Mouse (Mus musculus): Measurements from ENCODE around the gene Hspa2. TPM values are rescaled to one million over a fixed set of nuclear protein-coding genes. Genes with fewer than 3 reads are reported as not detected.

Hspa2 gene
- polyA plus RNA-seq, 2 experiments = 1.3 to 1.9 TPM

GRCm38 (mm10) chr12:76448127-76448526 is 44.2 kb downstream of the Hspa2 start:
- H3K4me2 ChIP-seq (ENCODE audit: low read depth) = no peak overlapping the region
- ATAC-seq (ENCODE audit: insufficient read depth) (no peak), DNase-seq (ENCODE audit: low read depth in 3 of 3, low spot score in 3 of 3) (no peak)
- TF ChIP-seq EP300 (IDR thresholded peaks at IDR 0.05; ENCODE audit: low read depth) = no peak
- TF ChIP-seq CTCF (IDR thresholded peaks at IDR 0.05; ENCODE audit: low read depth) = no peak
- H3K9me3 ChIP-seq (ENCODE audit: control insufficient read depth, low read length) = no peaks in the 10 kb centered on the region
- no peaks in the 10 kb centered on the region for H3K36me3 ChIP-seq (replicated peaks; ENCODE audit: control insufficient read depth, insufficient read depth, low read depth)
- no peak overlapping the region for H3K9ac ChIP-seq (replicated peaks)
- WGBS (ENCODE audit: insufficient replicate concordance) = 67% methylated on average over 6 of the region's 6 CpGs
- H3K4me3 ChIP-seq (ENCODE audit: insufficient read depth in 1 of 2, low read depth in 2 of 2, low read length in 2 of 2) = no peak overlapping the region
- H3K27me3 ChIP-seq (ENCODE audit: control insufficient read depth, insufficient read depth, low read length) = no peaks in the 10 kb centered on the region
- 0 out of 4 replicates have a peak, but pooled peaks cover 0 to 4% of the 10 kb centered on the region in 2 experiments for H3K4me1 ChIP-seq (replicated peaks; ENCODE audit: control insufficient read depth in 2 of 2, insufficient read depth in 2 of 2, low read length in 1 of 2)
- H3K27ac ChIP-seq = no peak overlapping the region

GRCm38 (mm10) chr12:76452203-76452602 is 48.2 kb downstream of the Hspa2 start:
- H3K27me3 ChIP-seq (ENCODE audit: control insufficient read depth, insufficient read depth, low read length) = no peaks in the 10 kb centered on the region
- H3K4me1 ChIP-seq (replicated peaks; ENCODE audit: control insufficient read depth in 2 of 2, insufficient read depth in 2 of 2, low read length in 1 of 2) = no peaks in the 10 kb centered on the region
- no peak overlapping the region for H3K4me2 ChIP-seq (ENCODE audit: low read depth)
- no peak overlapping the region for H3K9ac ChIP-seq (replicated peaks)
- no peak overlapping the region for H3K4me3 ChIP-seq (ENCODE audit: insufficient read depth in 1 of 2, low read depth in 2 of 2, low read length in 2 of 2)
- TF ChIP-seq CTCF (IDR thresholded peaks at IDR 0.05; ENCODE audit: low read depth) = no peak
- no peak for TF ChIP-seq EP300 (IDR thresholded peaks at IDR 0.05; ENCODE audit: low read depth)
- ATAC-seq (ENCODE audit: insufficient read depth) (no peak), DNase-seq (ENCODE audit: low read depth in 3 of 3, low spot score in 3 of 3) (no peak)
- H3K9me3 ChIP-seq (ENCODE audit: control insufficient read depth, low read length) = no peaks in the 10 kb centered on the region
- 39% methylated on average over 2 of the region's 2 CpGs for WGBS (ENCODE audit: insufficient replicate concordance)
- no peaks in the 10 kb centered on the region for H3K36me3 ChIP-seq (replicated peaks; ENCODE audit: control insufficient read depth, insufficient read depth, low read depth)
- H3K27ac ChIP-seq = no peak overlapping the region

Other genes with a start within 250 kb of the Hspa2 start
- 0.01 TPM in 1 of 2 replicates, not detected in the other for gene Esr2, start 226.9 kb upstream of the Hspa2 start, polyA plus RNA-seq (2012; rRNA removed)
- not detected in 2 replicates for gene Esr2, start 226.9 kb upstream of the Hspa2 start, polyA plus RNA-seq (2014; fragmentation: Nextera tagmentation; extraction: Ambion mirVana)
- gene Tex21, start 157.4 kb upstream of the Hspa2 start, polyA plus RNA-seq (2012; rRNA removed) = 0.04 TPM in 1 of 2 replicates, not detected in the other
- 0.14 TPM in 1 of 2 replicates, not detected in the other for gene Tex21, start 157.4 kb upstream of the Hspa2 start, polyA plus RNA-seq (2014; fragmentation: Nextera tagmentation; extraction: Ambion mirVana)
- 37.5 and 58.5 TPM in 2 replicates for gene Mthfd1, start 148.9 kb upstream of the Hspa2 start, polyA plus RNA-seq (2012; rRNA removed)
- gene Mthfd1, start 148.9 kb upstream of the Hspa2 start, polyA plus RNA-seq (2014; fragmentation: Nextera tagmentation; extraction: Ambion mirVana) = 83.5 and 92.8 TPM in 2 replicates
- gene Akap5, start 79.3 kb upstream of the Hspa2 start, polyA plus RNA-seq (2012; rRNA removed) = 0.21 and 0.32 TPM in 2 replicates
- gene Akap5, start 79.3 kb upstream of the Hspa2 start, polyA plus RNA-seq (2014; fragmentation: Nextera tagmentation; extraction: Ambion mirVana) = 0.14 and 0.25 TPM in 2 replicates
- 5.1 and 5.6 TPM in 2 replicates for gene Zbtb25, start 34.6 kb upstream of the Hspa2 start, polyA plus RNA-seq (2012; rRNA removed)
- gene Zbtb25, start 34.6 kb upstream of the Hspa2 start, polyA plus RNA-seq (2014; fragmentation: Nextera tagmentation; extraction: Ambion mirVana) = 7.2 and 7.8 TPM in 2 replicates
- 1.5 and 2.6 TPM in 2 replicates for gene Zbtb1, start 33.9 kb upstream of the Hspa2 start, polyA plus RNA-seq (2012; rRNA removed)
- gene Zbtb1, start 33.9 kb upstream of the Hspa2 start, polyA plus RNA-seq (2014; fragmentation: Nextera tagmentation; extraction: Ambion mirVana) = 3.5 and 4.4 TPM in 2 replicates
- gene Ppp1r36, start 13.4 kb downstream of the Hspa2 start, polyA plus RNA-seq (2012; rRNA removed) = 0.03 and 0.04 TPM in 2 replicates
- gene Ppp1r36, start 13.4 kb downstream of the Hspa2 start, polyA plus RNA-seq (2014; fragmentation: Nextera tagmentation; extraction: Ambion mirVana) = 0.09 TPM in 1 of 2 replicates, not detected in the other
- gene Plekhg3, start 126.7 kb downstream of the Hspa2 start, polyA plus RNA-seq (2012; rRNA removed) = 4.1 and 5.0 TPM in 2 replicates
- gene Plekhg3, start 126.7 kb downstream of the Hspa2 start, polyA plus RNA-seq (2014; fragmentation: Nextera tagmentation; extraction: Ambion mirVana) = 1.4 and 2.3 TPM in 2 replicates